Mouse (Mus musculus): ENCODE data around the gene Prm1. TPM values are rescaled to one million over a fixed set of nuclear protein-coding genes. Genes with fewer than 3 reads are reported as not detected.
"Not testable (repeated sequence)": the region's sequence is repeated elsewhere in the genome, so short reads cannot be mapped to it uniquely, and the experiment has no call there.

Prm1 gene
- not detected in 2 replicates for polyA plus RNA-seq (2016; fragmentation: Nextera tagmentation; extraction: Ambion mirVana)

DNA sequence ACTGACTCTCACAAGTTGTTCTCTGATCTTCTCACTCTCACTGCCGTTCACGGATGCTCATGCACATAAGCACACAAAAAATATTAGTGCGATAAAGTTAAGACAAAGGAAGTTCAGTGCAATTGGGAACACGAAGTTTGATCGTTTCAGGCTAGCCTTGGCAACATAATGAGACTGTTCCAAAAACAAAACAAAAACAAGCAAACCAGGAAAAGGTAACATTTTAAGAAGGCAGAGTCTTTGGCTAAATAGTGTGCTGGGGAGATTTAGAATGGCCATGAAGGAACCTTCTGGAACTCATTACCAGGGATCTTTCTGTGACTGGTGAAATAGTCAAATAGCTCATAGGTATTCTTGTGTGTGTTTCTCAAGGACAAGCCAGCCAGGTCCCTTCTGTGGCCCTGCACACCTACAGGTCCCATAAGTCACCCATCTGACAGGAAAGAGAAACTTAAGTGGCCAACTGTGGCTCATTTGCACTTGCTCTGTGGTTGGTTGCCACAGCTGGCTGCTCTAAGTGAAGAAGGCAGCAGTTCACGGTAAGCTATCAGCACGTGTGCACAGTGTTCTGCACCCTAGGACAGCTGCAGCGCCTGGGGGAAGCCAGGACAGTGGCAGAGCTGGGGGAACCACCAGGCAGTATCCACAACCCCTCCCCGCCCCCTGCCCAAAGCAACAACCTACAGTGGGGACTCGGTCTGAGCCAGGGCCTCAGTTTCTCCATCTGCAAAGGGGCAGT, at the start of gene Prm1:
Prm1 (minus strand) TSS at position 51 of the 739 bp plus-strand sequence.
- no peak for DNase-seq (ENCODE audit: low spot score)
- no peaks in the 10 kb centered on the region for H3K9me3 ChIP-seq (replicated peaks)
- H3K27me3 ChIP-seq (ENCODE audit: low read depth, poor library complexity, severe bottlenecking), result no peaks in the 10 kb centered on the region
- no peak within 1 kb of the TSS for H3K27ac ChIP-seq
- no peak within 1 kb of the TSS for H3K4me3 ChIP-seq
- peaks cover 15% of the 10 kb centered on the region for H3K4me1 ChIP-seq
- 80% methylated on average over 10 of the region's 10 CpGs for WGBS
- H3K36me3 ChIP-seq, result no peaks in the 10 kb centered on the region

DNA sequence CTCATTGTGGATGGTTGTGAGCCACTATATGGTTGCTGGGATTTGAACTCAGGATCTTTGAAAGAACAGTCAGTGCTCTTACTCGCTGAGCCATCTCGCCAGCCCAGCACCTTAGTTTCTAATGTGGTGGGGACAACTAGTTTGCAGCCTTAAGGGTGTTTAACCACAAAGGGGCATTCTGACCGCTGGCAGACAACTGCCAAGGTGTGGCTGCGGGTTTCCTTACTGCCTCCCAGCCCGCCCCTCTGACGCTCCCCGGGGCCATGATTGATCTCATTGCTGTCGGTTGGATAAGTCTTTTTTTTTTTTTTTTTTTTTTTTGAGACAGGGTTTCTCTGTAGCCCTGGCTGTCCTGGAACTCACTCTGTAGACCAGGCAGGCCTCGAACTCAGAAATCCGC, 46.6 kb upstream of the Prm1 start:
- H3K27ac ChIP-seq; DNase-seq (ENCODE audit: low spot score); H3K4me3 ChIP-seq; H3K9me3 ChIP-seq (replicated peaks); H3K27me3 ChIP-seq (ENCODE audit: low read depth, poor library complexity, severe bottlenecking); H3K36me3 ChIP-seq: not testable (repeated sequence)
- peaks cover 36% of the 10 kb centered on the region for H3K4me1 ChIP-seq
- 91% methylated on average over 10 of the region's 10 CpGs for WGBS

DNA sequence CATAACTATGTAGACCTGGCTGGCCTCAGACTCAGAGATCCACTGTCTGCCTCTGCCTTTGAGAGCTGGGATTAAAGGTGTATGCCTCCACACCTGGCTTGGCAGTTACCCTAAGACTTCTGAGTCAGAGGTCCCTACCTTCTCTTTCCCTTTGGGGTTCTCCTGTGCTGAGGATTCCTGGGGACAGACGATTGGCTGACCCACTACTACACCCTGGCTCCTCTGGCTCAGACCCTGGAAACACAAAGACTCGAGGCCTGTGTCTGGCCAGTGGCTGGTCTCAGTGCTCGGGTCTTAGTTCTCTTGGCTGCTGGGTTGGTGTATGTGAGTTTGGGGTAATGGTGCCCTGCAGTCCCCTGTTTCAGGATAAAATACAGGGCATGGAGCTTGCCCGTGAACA, 45.3 kb upstream of the Prm1 start:
- 79% methylated on average over 4 of the region's 4 CpGs for WGBS
- no peak for DNase-seq (ENCODE audit: low spot score)
- no peaks in the 10 kb centered on the region for H3K9me3 ChIP-seq (replicated peaks)

DNA sequence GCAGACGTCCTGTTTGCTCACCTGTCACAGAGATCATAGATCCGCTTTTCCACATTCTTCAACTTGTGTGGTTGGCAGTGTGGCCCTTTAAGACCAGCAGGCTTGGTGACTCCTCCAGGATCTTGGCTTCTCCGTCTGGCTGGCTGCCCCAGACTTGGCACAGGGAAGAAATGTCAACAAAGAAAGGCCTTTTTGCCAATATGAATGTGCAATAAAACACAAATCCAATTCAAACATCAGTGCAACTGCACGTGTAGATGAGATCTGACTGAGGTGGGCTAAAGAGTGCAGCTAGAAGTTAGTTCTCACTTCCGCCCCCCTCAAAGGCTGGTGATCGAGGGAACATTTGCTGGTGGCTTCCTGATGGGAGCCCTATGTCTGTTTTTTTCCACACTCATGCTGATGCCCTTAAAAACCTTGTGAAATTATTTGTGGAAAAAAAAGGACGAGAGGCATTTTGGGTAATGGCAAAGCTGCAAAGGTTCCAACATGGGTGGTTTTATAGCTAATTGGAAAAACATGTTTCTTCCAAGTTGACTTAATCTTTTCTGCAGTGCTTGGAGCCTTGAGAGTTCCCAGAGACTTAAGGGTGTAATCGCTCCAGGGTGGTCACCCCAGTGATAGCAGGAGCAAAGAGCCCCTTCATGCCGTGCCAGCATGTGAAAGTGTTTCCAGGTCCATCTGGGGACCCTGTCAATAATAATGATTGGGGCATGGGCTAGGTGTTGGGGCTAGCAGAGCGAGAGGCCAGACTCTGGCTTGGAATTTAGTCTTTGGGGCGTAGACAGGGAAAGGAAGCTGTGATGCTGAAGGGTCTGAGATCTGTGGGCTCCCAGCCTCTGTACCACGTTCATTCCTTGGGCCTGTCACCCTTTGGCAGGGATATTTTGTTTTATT, 44.6 kb upstream of the Prm1 start:
- Histone ChIP-seq H3K4me1 (peaks cover 33% of the 10 kb centered on the region), H3K27ac (peak overlapping the region; percentile 81), H3K36me3 (peaks cover 6% of the 10 kb centered on the region), H3K4me3 (no peak overlapping the region), H3K27me3 (ENCODE audit: low read depth, poor library complexity, severe bottlenecking) (no peaks in the 10 kb centered on the region), H3K9me3 (replicated peaks) (no peaks in the 10 kb centered on the region)
- WGBS, result 48% methylated on average over 12 of the region's 12 CpGs
- DNase-seq (ENCODE audit: low spot score), result no peak

More for the DNA sequence above, 45.3 kb upstream of the Prm1 start:
- Histone ChIP-seq H3K36me3 (peaks cover 6% of the 10 kb centered on the region), H3K27ac (peak overlapping the region; percentile 81), H3K4me1 (peaks cover 33% of the 10 kb centered on the region), H3K27me3 (ENCODE audit: low read depth, poor library complexity, severe bottlenecking) (no peaks in the 10 kb centered on the region), H3K4me3 (no peak overlapping the region)

DNA sequence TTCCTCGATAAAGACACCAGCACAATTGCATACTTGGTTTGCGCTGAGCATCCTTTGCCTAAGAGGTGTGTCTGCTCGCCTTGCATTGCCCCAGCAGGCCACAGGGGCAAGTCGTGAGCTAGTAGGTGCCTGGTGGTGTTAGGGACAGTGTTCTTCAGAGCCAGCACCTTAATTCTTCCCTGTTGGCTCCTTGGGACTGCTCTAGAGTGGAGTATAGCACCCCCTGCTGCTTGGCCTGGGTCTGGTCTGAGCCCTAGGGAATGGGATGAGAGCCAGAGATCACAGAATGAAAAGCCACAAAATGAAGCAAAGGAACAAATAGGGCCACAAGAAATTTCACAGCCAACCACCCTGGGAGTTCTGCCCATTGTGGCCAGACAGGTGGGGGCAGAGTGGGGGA, 40.9 kb upstream of the Prm1 start:
- DNase-seq (ENCODE audit: low spot score), result peak; percentile 57
- peaks cover 50% of the 10 kb centered on the region for H3K4me1 ChIP-seq
- WGBS, result 45% methylated on average over 4 of the region's 4 CpGs

DNA sequence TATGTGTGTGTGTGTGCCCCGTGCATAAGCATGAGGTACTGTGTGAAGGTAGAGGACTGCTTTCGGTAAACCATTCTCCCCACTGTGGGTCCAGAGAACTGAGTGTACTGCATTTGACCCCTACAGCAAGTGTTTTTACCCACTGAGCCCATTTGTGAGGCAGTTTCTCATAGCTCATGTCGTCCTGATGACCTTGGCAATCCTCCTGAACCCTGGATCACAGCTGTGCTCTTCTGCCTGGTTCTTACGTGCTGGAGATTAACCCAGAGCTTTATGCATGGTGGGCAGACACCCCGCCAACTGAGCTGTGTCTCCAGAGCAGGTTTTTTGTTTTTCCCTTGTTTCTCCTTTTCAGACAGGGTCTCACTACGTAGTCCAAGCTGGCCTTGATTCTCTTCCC, 40.3 kb upstream of the Prm1 start:
- Histone ChIP-seq H3K4me3 (no peak overlapping the region), H3K27me3 (ENCODE audit: low read depth, poor library complexity, severe bottlenecking) (no peaks in the 10 kb centered on the region), H3K36me3 (peaks cover 7% of the 10 kb centered on the region), H3K27ac (0 out of 2 replicates have a peak overlapping the region, but pooled peaks have one; percentile 14), H3K9me3 (replicated peaks) (no peaks in the 10 kb centered on the region), H3K4me1 (peaks cover 45% of the 10 kb centered on the region)
- WGBS, result 88% methylated on average over 6 of the region's 6 CpGs
- no peak for DNase-seq (ENCODE audit: low spot score)

More for the DNA sequence above, 40.9 kb upstream of the Prm1 start:
- peaks cover 2% of the 10 kb centered on the region; the same call in 1 of the 2 replicates for H3K36me3 ChIP-seq
- no peaks in the 10 kb centered on the region for H3K9me3 ChIP-seq (replicated peaks)
- no peaks in the 10 kb centered on the region for H3K27me3 ChIP-seq (ENCODE audit: low read depth, poor library complexity, severe bottlenecking)
- H3K4me3 ChIP-seq, result no peak overlapping the region
- 0 out of 2 replicates have a peak overlapping the region, but pooled peaks have one; percentile 14 for H3K27ac ChIP-seq

DNA sequence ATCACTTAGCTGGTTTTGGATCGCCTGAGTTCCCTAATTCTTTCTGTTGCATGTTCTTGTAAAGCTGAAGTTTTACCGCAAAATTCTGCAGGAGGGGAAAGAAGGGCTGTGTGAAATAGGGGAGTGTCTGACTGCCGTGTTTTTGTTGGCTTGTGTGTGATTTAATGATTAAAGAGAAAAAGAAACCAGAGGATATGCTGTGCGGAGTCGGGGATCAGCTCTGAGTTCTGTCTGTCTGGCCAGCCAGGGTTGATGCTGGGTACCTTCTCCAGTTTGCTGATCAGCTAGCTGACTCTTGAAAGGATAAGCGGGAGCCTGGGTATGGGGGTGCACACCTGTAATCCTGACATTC, 38.7 kb upstream of the Prm1 start:
- WGBS, result 67% methylated on average over 6 of the region's 6 CpGs
- H3K27me3 ChIP-seq (ENCODE audit: low read depth, poor library complexity, severe bottlenecking), result no peaks in the 10 kb centered on the region
- DNase-seq (ENCODE audit: low spot score), result no peak
- H3K4me1 ChIP-seq, result peaks cover 37% of the 10 kb centered on the region
- H3K4me3 ChIP-seq, result peak overlapping the region; percentile 37
- peak overlapping the region; percentile 70 for H3K27ac ChIP-seq
- H3K9me3 ChIP-seq (replicated peaks), result no peaks in the 10 kb centered on the region
- peaks cover 24% of the 10 kb centered on the region for H3K36me3 ChIP-seq

DNA sequence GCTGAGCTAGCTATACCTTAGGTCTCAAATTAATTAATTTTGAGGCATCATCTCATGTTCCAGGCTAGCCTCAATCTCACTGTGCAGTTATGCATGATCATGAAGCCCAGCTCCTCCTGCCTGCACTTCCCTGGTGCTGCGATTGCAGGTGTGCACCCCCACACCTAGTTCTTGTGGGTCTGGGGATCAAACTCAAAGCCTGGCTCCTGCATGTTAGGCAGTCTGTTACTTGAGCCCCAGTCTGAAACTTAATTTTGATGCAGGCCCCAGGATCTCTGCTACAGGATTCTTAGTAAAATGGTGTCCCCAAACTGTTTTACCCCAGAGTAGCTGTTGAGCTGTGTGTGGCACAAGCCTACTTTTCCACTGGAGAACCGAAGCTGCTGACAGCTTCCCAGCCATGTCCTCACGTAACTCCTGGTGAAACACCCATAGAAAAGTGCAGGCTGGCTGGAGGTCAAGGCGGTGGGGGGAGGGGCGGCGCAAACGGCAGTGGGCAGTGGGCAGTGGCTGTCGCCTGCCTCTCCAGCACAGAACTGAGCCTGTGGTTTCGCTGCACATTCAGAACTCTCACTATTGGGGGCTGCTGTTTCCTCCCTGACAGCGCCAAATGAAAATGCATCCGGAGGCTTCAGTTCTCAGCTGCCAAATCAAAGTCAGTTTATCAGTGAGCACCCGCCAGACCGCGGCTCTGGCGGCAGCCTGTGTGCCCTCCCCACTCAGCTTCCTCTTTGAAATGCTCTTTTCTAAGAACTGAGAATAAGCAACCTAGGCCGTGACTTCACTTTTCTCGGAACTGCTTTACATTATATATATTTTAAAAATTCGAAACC, 38.1 kb upstream of the Prm1 start:
- Histone ChIP-seq H3K9me3 (replicated peaks) (no peaks in the 10 kb centered on the region), H3K27me3 (ENCODE audit: low read depth, poor library complexity, severe bottlenecking) (no peaks in the 10 kb centered on the region), H3K27ac (peak overlapping the region; percentile 70), H3K4me1 (peaks cover 37% of the 10 kb centered on the region), H3K36me3 (peaks cover 24% of the 10 kb centered on the region), H3K4me3 (peak overlapping the region; percentile 37)
- peak; percentile 71 for DNase-seq (ENCODE audit: low spot score)
- 16% methylated on average over 18 of the region's 18 CpGs for WGBS

DNA sequence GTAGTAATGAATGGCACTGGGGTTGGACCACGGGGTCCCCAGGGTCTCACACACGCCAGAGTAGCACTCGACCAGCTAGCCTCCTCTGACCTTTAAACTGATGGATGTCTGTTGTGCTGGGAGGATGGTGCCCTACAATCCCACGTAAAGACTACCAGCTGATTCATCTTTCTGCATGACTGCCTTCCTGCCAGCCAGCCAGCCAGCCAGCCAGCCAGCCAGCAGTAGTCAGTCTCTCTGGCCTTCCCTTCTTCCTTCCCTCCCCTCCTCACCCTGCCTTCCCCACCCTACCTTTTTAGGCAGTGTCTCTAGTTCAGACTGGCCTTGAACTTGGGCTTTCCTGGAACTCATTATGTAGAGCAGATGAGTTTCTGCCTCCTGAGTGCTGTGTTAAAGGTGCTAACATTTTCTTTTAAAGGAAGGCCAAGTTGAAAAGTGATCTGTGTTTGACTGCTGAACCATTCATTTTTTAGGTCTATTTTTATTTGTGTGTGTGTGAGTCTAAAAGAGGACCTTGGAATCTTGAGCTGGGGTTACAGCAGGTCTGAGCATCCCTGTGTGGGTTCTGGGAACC, 36.7 kb upstream of the Prm1 start:
- peaks cover 51% of the 10 kb centered on the region for H3K4me1 ChIP-seq
- no peak overlapping the region for H3K27ac ChIP-seq
- no peaks in the 10 kb centered on the region for H3K27me3 ChIP-seq (ENCODE audit: low read depth, poor library complexity, severe bottlenecking)
- H3K4me3 ChIP-seq, result no peak overlapping the region
- H3K9me3 ChIP-seq (replicated peaks), result no peaks in the 10 kb centered on the region
- H3K36me3 ChIP-seq, result peaks cover 24% of the 10 kb centered on the region
- 79% methylated on average over 4 of the region's 4 CpGs for WGBS
- DNase-seq (ENCODE audit: low spot score), result no peak

DNA sequence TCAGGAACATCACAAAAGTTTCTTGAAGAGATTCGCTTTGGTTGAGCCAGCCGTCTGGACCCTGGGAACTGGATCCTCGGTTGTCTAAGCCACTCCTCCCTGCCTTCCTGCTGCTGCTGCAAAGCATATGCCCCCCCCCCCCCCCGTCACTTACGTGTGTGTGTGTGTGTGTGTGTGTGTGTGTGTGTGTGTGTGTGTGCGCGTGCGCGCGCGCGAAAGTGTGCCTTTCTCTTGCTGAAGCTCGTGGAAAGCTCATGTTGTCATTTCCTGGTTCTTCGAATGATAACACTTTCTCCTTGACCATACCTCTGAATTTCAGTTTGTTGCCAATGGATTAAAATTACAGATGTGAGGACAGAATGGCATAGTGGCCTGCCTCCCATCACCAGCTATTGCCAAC, 34.4 kb upstream of the Prm1 start:
- H3K27me3 ChIP-seq (ENCODE audit: low read depth, poor library complexity, severe bottlenecking), result no peaks in the 10 kb centered on the region
- H3K4me3 ChIP-seq, result no peak overlapping the region
- H3K36me3 ChIP-seq, result peaks cover 24% of the 10 kb centered on the region
- peak overlapping the region; percentile 61; the same call in 1 of the 2 replicates for H3K27ac ChIP-seq
- no peak for DNase-seq (ENCODE audit: low spot score)
- 94% methylated on average over 13 of the region's 14 CpGs for WGBS
- H3K4me1 ChIP-seq, result peaks cover 68% of the 10 kb centered on the region
- no peaks in the 10 kb centered on the region for H3K9me3 ChIP-seq (replicated peaks)

DNA sequence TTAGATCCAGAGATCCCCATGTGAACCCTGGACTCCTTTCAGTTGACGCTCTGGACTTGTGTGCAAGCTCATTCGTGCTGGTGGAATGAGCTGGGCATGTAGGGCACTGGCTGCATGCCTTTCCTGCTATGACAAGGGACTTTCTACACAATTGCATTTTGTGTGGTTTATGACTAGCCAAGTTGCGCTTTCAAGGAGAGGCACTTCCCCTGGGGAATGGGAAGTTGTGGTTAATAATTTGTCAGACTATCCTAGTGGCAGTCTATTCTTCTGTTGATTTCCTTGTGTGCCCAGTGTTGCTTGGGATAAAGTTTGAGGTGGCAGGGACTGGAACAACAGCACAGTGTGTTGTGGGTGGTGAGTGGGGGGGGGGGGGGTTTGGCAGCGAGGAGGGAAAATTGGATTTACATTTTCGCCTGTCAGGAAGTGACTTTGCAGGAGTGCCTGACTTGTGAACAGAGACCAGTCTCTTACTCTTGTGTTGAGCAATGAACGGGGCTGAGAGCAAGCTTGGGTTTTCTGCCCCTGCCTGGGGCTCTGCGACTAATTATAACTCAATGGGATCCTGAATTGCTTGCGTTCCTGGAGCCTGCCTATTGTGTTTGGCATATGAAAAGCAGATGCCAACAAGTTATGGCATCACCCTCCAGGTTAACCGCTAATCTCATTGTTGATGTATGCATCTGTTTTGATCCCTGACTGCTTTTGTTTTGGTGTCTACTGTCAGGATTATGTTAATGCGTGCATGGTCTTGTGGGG, 33.0 kb upstream of the Prm1 start:
- no peak for DNase-seq (ENCODE audit: low spot score)
- Histone ChIP-seq H3K27me3 (ENCODE audit: low read depth, poor library complexity, severe bottlenecking) (0 out of 2 replicates have a peak, but pooled peaks cover 2% of the 10 kb centered on the region), H3K36me3 (peaks cover 24% of the 10 kb centered on the region), H3K27ac (peak overlapping the region; percentile 61), H3K9me3 (replicated peaks) (no peaks in the 10 kb centered on the region), H3K4me3 (no peak overlapping the region), H3K4me1 (peaks cover 62% of the 10 kb centered on the region)
- WGBS, result 52% methylated on average over 10 of the region's 10 CpGs
